Mouse (Mus musculus) stomach, embryonic 14.5 days (tissue): ENCODE results near the gene Xxylt1. TPM values are rescaled to one million over a fixed set of nuclear protein-coding genes. Genes with fewer than 3 reads are reported as not detected.

Source experiments
- ATAC-seq: fragments of 200-750 bp; cut with Nextera tagmentation; 2 replicates; pipeline ENCODE4 v1.8.0; 2017; ENCODE audit warnings: low read depth, moderate TSS enrichment; ENCODE audit not compliant: insufficient number of reproducible peaks, insufficient read depth, low FRiP score
- H3K27ac ChIP-seq: fragments of 300-500 bp; sonication (generic); 2 replicates; pipeline ENCODE4 v1.5.1; 2014; ENCODE audit warnings: mild to moderate bottlenecking, low read length, moderate library complexity, mixed read lengths
- H3K27me3 ChIP-seq: fragments of 300-500 bp; sonication (generic); 2 replicates; pipeline ENCODE4 v1.6.1; 2014; ENCODE audit warnings: low read length, control low read depth, mixed read lengths; ENCODE audit not compliant: control insufficient read depth, insufficient read depth
- H3K36me3 ChIP-seq: fragments of 300-500 bp; sonication (generic); 2 replicates; pipeline ENCODE4 v1.6.1; 2014; ENCODE audit warnings: mild to moderate bottlenecking, control low read depth, low read length, moderate library complexity, mixed read lengths; ENCODE audit not compliant: control insufficient read depth, insufficient read depth
- H3K4me1 ChIP-seq: fragments of 300-500 bp; sonication (generic); 2 replicates; pipeline ENCODE4 v1.6.1; 2014; ENCODE audit warnings: low read length, control low read depth, mixed read lengths; ENCODE audit not compliant: control insufficient read depth, insufficient read depth
- H3K4me2 ChIP-seq: fragments of 300-500 bp; sonication (generic); replicated peaks from 2 replicates; pipeline ENCODE4 v1.6.1; 2014; ENCODE audit warnings: low read depth, low read length, control low read depth
- H3K4me3 ChIP-seq: fragments of 300-500 bp; sonication (generic); 2 replicates; pipeline ENCODE4 v1.5.1; 2014; ENCODE audit warnings: low read depth, low read length, control low read depth
- H3K9ac ChIP-seq: fragments of 300-500 bp; sonication (generic); replicated peaks from 2 replicates; pipeline ENCODE4 v1.6.1; 2014; ENCODE audit warnings: low read depth, mild to moderate bottlenecking, control low read depth, low read length, moderate library complexity, mixed read lengths
- H3K9me3 ChIP-seq: fragments of 300-500 bp; sonication (generic); 2 replicates; pipeline ENCODE4 v1.6.1; 2016; ENCODE audit warnings: low read depth, low read length, control low read depth; ENCODE audit not compliant: control insufficient read depth
- WGBS: fragments of 180-500 bp; shearing (Covaris S2); extraction: QIAGEN DNeasy Blood & Tissue Kit; methylation state at CpG from one replicate; pipeline ENCODE4 v1.1.7; 2014; 5-methylcytosine and 5-hydroxymethylcytosine counted together
- polyA plus RNA-seq: library from polyadenylated mRNA; unstranded; fragments of >200 nt; fragmentation: Nextera tagmentation; extraction: Ambion mirVana; gene quantifications from 2 replicates; pipeline ENCODE4 v1.2.1, GENCODE M21; 2014

Xxylt1 gene
- polyA plus RNA-seq, 1 experiment from 2014 or later: 17.2 TPM

DNA sequence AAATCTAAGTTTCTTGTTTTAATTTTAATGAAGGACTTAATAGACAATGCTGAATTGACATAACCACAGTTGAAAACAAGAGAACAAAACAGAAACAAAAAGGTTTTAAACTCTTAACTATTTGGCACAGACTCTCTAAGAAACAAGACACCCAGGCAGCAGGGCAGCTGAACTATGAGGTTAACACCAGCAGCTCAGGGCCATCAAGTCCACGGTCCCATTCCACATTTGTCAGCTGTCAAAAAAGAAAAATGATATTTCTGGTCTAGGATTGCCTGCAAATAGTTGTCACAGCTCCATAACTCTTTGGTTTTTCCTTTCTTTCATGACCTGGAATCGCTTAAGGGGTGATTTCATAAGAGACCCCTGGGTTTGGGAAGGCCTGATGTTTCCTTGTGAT is 64.6 kb downstream of the Xxylt1 start:
- Histone ChIP-seq H3K4me3 (no peak overlapping the region), H3K9ac (no peak overlapping the region), H3K4me1 (no peaks in the 10 kb centered on the region), H3K27ac (no peak overlapping the region), H3K27me3 (no peaks in the 10 kb centered on the region), H3K9me3 (no peaks in the 10 kb centered on the region), H3K36me3 (no peaks in the 10 kb centered on the region), H3K4me2 (no peak overlapping the region)
- WGBS: 55% methylated on average over 2 of the region's 2 CpGs
- ATAC-seq: no peak

DNA sequence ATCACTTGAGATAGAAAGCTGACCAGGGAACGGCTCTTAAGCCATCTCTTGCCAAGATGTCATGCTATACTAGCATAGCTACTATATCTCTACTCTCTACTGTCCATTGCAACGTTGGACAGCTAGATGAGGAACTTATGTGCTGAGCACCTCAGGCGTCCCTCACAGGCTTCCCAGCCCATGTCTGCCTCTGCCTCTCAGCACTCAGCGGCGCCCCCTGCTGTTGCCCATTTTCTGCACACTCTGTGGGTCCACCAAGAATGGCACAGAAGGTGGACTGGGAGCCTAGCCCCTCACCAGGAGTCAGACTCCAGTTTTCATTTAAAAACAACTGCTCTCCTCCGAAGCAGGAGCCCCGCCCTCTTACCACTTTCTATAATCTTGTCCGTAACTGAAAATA is 65.1 kb downstream of the Xxylt1 start:
- Histone ChIP-seq H3K27me3 (no peaks in the 10 kb centered on the region), H3K36me3 (no peaks in the 10 kb centered on the region), H3K9me3 (no peaks in the 10 kb centered on the region), H3K4me3 (no peak overlapping the region), H3K4me1 (no peaks in the 10 kb centered on the region), H3K27ac (no peak overlapping the region), H3K4me2 (no peak overlapping the region), H3K9ac (no peak overlapping the region)
- 70% methylated on average over 8 of the region's 8 CpGs for WGBS
- ATAC-seq: no peak

DNA sequence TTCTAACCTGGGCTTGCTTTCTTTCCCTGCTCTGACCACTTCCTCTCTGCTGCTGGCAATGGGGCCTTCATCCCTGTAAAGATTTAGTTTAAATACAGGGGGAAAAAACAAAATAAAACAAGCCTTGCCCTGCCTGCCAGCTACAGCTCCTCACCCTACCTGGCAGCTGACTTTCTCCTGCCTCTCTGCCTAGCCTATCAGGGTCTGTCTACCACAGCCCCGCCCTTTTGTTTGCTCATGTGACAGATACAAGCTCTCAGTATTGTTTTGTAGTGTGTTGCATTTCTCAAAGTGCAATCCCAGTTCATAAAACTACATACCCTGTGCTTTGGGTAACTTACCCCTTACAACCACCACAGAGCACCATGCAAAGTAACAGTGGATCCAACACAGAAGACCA is 66.0 kb downstream of the Xxylt1 start:
- no peak for ATAC-seq
- WGBS: 87% methylated on average over 1 of the region's 1 CpGs
- H3K36me3 ChIP-seq: no peaks in the 10 kb centered on the region

DNA sequence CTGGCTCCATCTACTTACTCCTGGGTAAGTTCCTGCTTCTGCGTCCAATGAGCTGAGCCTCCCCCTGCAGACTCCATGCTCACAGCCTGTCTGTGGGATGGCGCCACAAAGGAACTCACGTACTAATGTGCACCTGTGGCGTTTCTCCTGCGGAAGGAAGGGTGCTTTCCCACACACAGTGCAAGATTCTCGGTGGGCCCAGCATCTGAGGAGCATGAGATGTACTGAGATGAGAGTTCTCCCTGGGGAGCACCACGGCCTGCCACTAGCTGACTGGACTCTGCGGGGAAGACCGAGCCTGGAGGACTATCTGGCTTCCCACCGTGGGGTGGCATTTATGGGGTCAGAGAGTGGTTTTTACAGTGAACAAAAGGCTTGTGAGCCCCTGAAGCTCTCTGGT is 69.0 kb downstream of the Xxylt1 start:
- H3K36me3 ChIP-seq: no peaks in the 10 kb centered on the region
- H3K27ac ChIP-seq: no peak overlapping the region
- no peaks in the 10 kb centered on the region for H3K27me3 ChIP-seq
- no peak overlapping the region for H3K4me2 ChIP-seq
- H3K9ac ChIP-seq: no peak overlapping the region
- no peak for ATAC-seq
- 92% methylated on average over 10 of the region's 10 CpGs for WGBS
- H3K9me3 ChIP-seq: no peaks in the 10 kb centered on the region
- no peak overlapping the region for H3K4me3 ChIP-seq
- H3K4me1 ChIP-seq: peaks cover 6% of the 10 kb centered on the region; the same call in 1 of the 2 replicates

More for the DNA sequence above, 66.0 kb downstream of the Xxylt1 start:
- Histone ChIP-seq H3K4me3 (no peak overlapping the region), H3K9me3 (no peaks in the 10 kb centered on the region), H3K4me2 (no peak overlapping the region), H3K27me3 (no peaks in the 10 kb centered on the region), H3K4me1 (no peaks in the 10 kb centered on the region), H3K27ac (no peak overlapping the region), H3K9ac (no peak overlapping the region)

DNA sequence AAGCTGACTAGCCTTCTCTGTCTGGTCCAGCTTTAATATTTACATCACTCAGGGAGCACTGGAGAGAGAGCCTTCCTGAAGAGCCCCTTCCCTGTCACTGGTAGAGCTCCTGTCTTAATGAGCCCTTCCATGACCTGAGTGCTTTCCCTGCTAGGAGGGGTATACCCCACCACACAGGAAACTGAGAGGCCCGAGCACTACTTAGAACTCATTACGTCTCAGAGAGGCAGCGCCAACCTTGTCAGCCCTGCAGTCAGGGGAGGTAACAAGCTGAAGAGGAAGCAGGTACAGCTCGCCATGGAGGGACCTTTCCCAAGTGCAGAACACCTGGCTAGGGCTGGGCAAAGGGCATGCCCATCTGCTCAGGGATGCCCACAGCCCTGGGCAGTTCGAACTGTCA is 70.8 kb downstream of the Xxylt1 start:
- ATAC-seq: no peak
- Histone ChIP-seq H3K4me1 (peaks cover 6% of the 10 kb centered on the region; the same call in 1 of the 2 replicates), H3K4me3 (no peak overlapping the region), H3K9me3 (no peaks in the 10 kb centered on the region), H3K4me2 (no peak overlapping the region), H3K27me3 (no peaks in the 10 kb centered on the region), H3K27ac (no peak overlapping the region), H3K36me3 (no peaks in the 10 kb centered on the region), H3K9ac (no peak overlapping the region)
- 86% methylated on average over 5 of the region's 5 CpGs for WGBS

DNA sequence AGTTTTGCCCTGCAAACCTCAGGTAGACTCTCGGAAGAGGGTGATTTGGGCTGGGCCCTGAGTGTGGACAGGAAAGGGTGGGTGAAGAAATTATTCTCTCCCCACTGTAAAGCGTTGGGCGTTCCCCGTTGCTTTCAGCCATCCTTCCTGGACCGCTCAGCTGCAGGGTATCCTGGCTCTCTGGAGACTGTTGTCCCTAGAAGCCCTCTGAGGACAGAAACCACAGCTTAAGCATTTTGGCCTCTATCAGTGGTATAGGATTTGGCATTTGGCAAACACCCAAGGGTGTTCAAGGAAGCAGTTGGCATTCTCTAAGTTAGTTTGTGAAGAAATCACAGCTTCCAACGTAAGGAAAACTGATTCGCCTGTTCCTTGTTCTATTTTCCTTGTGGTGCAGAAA is 72.9 kb downstream of the Xxylt1 start:
- no peak for ATAC-seq
- Histone ChIP-seq H3K9ac (no peak overlapping the region), H3K27ac (no peak overlapping the region), H3K27me3 (no peaks in the 10 kb centered on the region), H3K9me3 (no peaks in the 10 kb centered on the region), H3K36me3 (no peaks in the 10 kb centered on the region), H3K4me1 (peaks cover 15% of the 10 kb centered on the region; the same call in 1 of the 2 replicates), H3K4me2 (no peak overlapping the region), H3K4me3 (no peak overlapping the region)
- 75% methylated on average over 7 of the region's 7 CpGs for WGBS

DNA sequence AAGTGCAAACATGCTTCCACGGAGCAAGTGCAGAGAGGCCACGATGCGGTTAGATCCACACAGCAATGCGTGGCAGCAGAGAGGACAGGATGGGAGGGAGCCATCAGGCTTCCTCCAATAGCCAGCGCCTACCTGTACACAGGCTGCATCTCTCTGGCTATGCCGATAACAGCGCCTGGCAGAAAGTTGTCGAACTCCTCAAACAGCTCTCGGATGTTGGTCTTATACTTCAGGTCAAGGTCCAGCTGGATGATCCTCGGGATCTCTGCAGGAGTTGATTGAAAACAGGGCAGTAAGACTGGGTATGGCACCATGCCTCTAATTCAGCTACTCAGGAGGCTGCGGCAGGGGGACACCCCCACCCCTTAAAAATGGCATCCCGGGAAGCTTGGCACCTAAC is 73.7 kb downstream of the Xxylt1 start:
- ATAC-seq: no peak
- Histone ChIP-seq H3K4me3 (no peak overlapping the region), H3K9me3 (no peaks in the 10 kb centered on the region), H3K27ac (no peak overlapping the region), H3K9ac (no peak overlapping the region), H3K36me3 (no peaks in the 10 kb centered on the region), H3K4me2 (no peak overlapping the region), H3K27me3 (no peaks in the 10 kb centered on the region), H3K4me1 (peaks cover 21% of the 10 kb centered on the region; the same call in 1 of the 2 replicates)
- 88% methylated on average over 12 of the region's 12 CpGs for WGBS

DNA sequence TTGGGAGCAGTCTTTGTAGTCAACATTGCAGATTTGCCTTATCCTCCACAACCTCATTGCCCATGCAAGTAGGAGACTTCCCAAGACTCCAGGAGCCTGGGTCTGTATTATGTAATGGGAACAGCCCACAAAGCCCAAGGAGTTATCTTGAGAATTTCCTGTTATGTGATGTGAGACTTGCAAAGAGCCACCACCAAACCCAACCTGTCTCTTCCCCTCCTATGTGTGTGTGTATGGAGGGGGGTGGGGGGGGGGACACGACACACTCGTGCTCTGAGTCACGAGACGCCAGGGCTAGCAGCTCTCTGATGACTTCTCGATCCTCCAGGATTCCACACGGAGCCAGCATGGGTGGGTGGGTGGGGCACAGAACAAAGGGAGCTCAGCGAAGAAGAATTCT is 75.5 kb downstream of the Xxylt1 start:
- no peak overlapping the region for H3K4me2 ChIP-seq
- no peak for ATAC-seq
- 62% methylated on average over 7 of the region's 7 CpGs for WGBS
- H3K9me3 ChIP-seq: no peaks in the 10 kb centered on the region
- no peak overlapping the region for H3K9ac ChIP-seq
- no peaks in the 10 kb centered on the region for H3K27me3 ChIP-seq
- H3K4me3 ChIP-seq: no peak overlapping the region
- H3K36me3 ChIP-seq: no peaks in the 10 kb centered on the region
- peaks cover 21% of the 10 kb centered on the region; the same call in 1 of the 2 replicates for H3K4me1 ChIP-seq
- no peak overlapping the region for H3K27ac ChIP-seq

DNA sequence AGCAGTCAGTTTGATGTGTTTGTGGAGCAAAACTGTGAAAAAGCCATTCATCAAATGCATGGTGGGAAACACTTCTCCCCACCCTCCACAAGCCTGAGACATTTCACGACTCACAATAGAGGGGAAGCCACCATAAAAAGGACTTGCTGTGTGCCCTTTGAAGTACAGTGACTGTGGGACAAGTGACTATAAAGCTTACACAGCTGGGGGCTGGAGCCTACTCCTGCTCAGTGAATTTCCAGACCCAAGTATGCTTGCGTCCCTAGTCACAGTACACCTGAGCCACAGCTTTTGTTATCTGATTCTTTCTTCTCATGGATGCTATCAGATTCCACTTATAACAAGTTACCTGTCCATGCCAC is 76.9 kb downstream of the Xxylt1 start:
- WGBS: 31% methylated on average over 2 of the region's 2 CpGs
- Histone ChIP-seq H3K9me3 (no peaks in the 10 kb centered on the region), H3K27ac (peak overlapping the region; percentile 11; the same call in 1 of the 2 replicates), H3K9ac (no peak overlapping the region), H3K4me1 (peaks cover 21% of the 10 kb centered on the region; the same call in 1 of the 2 replicates), H3K36me3 (no peaks in the 10 kb centered on the region), H3K4me3 (no peak overlapping the region), H3K4me2 (no peak overlapping the region), H3K27me3 (no peaks in the 10 kb centered on the region)
- ATAC-seq: 0 out of 2 replicates have a peak, but pooled peaks have one; percentile 9
